ENCODE assay signal across 32 mouse cellular contexts in genomic region chr3:54266943-54267342, GRCm38 (mm10).
"Had no signal": no experiment of that assay in that cellular context is flagged by ENCODE, and none has a peak within 500 bp of the region (broad histone marks: within the 10 kb centered on the region; RNA-seq: fewer than 3 reads in every experiment).

No protein-coding gene starts in this region.

- H3K4me3 ChIP-seq: limb, embryonic 10.5 days; limb, embryonic 12.5 days; limb, embryonic 13.5 days; limb, embryonic 15.5 days; liver, embryonic 12.5 days; liver, embryonic 13.5 days; liver, embryonic 15.5 days; lung, embryonic 15.5 days; megakaryocyte, embryonic 14.5 days; midbrain, embryonic 10.5 days; midbrain, embryonic 12.5 days; midbrain, embryonic 13.5 days; midbrain, embryonic 15.5 days; myocyte; neural tube, embryonic 12.5 days had no signal

- DNase-seq: left cerebral cortex, postnatal 4 days; liver; liver, embryonic 13.5 days; liver, postnatal 0 days; lung, adult 18-20 months; lung, adult 2 months; lung, embryonic 14.5 days; lung, postnatal 10 days; lung, postnatal 14 days; lung, postnatal 36 days; lung, postnatal 4 days; midbrain, embryonic 14.5 days had no signal

- H3K4me1 ChIP-seq: limb, embryonic 10.5 days; limb, embryonic 12.5 days; limb, embryonic 13.5 days; limb, embryonic 15.5 days; liver, embryonic 12.5 days; liver, embryonic 13.5 days; liver, embryonic 15.5 days; lung, embryonic 15.5 days; megakaryocyte, embryonic 14.5 days; midbrain, embryonic 10.5 days; midbrain, embryonic 12.5 days; midbrain, embryonic 13.5 days; midbrain, embryonic 15.5 days; neural tube, embryonic 12.5 days had no signal

- H3K27me3 ChIP-seq: limb, embryonic 12.5 days; limb, embryonic 13.5 days; limb, embryonic 15.5 days; liver, embryonic 12.5 days; liver, embryonic 13.5 days; liver, embryonic 15.5 days; lung, embryonic 15.5 days; megakaryocyte, embryonic 14.5 days; midbrain, embryonic 12.5 days; midbrain, embryonic 13.5 days; midbrain, embryonic 15.5 days; neural tube, embryonic 12.5 days had no signal

- ATAC-seq: liver, embryonic 12.5 days; liver, postnatal 0 days; lung, postnatal 0 days; midbrain, embryonic 13.5 days; midbrain, embryonic 15.5 days; midbrain, embryonic 16.5 days had no signal

- H3K9me3 ChIP-seq: limb, embryonic 10.5 days; limb, embryonic 12.5 days; limb, embryonic 13.5 days; limb, embryonic 15.5 days; liver, embryonic 12.5 days; liver, embryonic 13.5 days; liver, embryonic 15.5 days; lung, embryonic 15.5 days; midbrain, embryonic 10.5 days; midbrain, embryonic 12.5 days; midbrain, embryonic 13.5 days; midbrain, embryonic 15.5 days; neural tube, embryonic 12.5 days had no signal

- H3K4me2 ChIP-seq: limb, embryonic 12.5 days; limb, embryonic 13.5 days; limb, embryonic 15.5 days; liver, embryonic 11.5 days; liver, embryonic 12.5 days; liver, embryonic 13.5 days; liver, embryonic 15.5 days; lung, embryonic 14.5 days; lung, embryonic 15.5 days; midbrain, embryonic 11.5 days; midbrain, embryonic 12.5 days; midbrain, embryonic 13.5 days; midbrain, embryonic 15.5 days; neural tube, embryonic 12.5 days had no signal

- H3K36me3 ChIP-seq: limb, embryonic 10.5 days; limb, embryonic 12.5 days; limb, embryonic 13.5 days; limb, embryonic 15.5 days; liver, embryonic 12.5 days; liver, embryonic 13.5 days; liver, embryonic 15.5 days; lung, embryonic 15.5 days; midbrain, embryonic 10.5 days; midbrain, embryonic 12.5 days; midbrain, embryonic 13.5 days; midbrain, embryonic 15.5 days; neural tube, embryonic 12.5 days had no signal

- H3K9ac ChIP-seq: limb, embryonic 12.5 days; limb, embryonic 13.5 days; limb, embryonic 15.5 days; liver, embryonic 12.5 days; liver, embryonic 13.5 days; liver, embryonic 14.5 days; liver, embryonic 15.5 days; liver, postnatal 0 days; lung, embryonic 14.5 days; lung, embryonic 15.5 days; midbrain, embryonic 12.5 days; midbrain, embryonic 13.5 days; midbrain, embryonic 15.5 days; neural tube, embryonic 12.5 days had no signal

- H3K27ac ChIP-seq: limb, embryonic 10.5 days; limb, embryonic 12.5 days; limb, embryonic 13.5 days; limb, embryonic 15.5 days; liver, embryonic 12.5 days; liver, embryonic 13.5 days; liver, embryonic 14.5 days; liver, embryonic 15.5 days; lung, embryonic 15.5 days; macrophage; midbrain, embryonic 10.5 days; midbrain, embryonic 12.5 days; midbrain, embryonic 13.5 days; midbrain, embryonic 15.5 days; neural tube, embryonic 12.5 days had no signal
